Mouse (Mus musculus) lung, postnatal 25 days (tissue): ENCODE measurements around the gene Rfxap.

Experiments used
- DNase-seq: peaks from one replicate; pipeline ENCODE4 v3.0.0; 2022; ENCODE audit warnings: low spot score

Gene Rfxap

DNA sequence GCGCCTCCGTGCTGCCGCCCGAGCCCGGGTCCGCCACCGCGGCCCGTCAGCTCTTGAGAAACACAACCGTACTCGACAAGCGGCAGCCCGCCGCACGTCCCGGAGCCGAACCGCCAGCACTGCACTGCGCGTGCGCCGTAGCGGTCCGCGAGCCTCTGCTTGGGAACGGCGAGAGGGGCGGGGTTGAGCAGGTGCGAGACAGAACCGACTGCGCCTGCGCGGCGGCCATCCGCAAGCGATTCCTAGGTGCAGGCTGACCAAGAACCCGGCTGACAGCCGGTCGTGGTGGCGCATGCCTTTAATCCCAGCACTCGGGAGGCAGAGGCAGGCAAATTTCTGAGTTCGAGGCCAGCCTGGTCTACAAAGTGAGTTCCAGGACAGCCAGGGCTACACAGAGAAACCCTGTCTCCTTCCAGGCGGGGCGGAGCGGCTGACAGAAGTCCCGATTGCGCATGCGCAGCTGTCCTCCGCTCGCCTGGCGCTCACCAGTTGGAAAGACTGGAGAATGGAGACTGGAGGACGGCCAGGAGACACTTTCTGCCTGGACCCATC lies at the start of gene Rfxap:
Gene Rfxap (minus strand): TSS at position 126 of the 552 bp plus-strand sequence.
- peak; percentile 94 for DNase-seq

DNA sequence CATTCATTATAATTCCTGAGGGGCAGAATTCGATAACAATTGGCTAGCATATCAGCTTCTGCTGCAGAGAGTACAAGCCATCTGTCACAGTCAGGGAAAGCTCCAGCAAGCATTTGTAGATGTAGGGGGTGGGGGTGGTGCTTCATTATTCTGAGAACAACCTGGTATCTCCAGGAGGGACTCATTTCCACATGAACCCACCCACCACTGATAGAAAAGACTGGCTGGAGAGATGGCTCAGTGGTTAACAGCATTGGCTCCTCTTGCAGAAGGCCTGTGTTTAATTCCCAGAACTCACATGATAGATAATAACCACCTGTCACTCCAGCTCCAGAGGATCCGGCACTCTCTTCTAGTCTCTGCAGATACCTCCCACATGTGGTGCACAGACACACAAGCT lies 27.8 kb upstream of the Rfxap start:
- DNase-seq: no peak

DNA sequence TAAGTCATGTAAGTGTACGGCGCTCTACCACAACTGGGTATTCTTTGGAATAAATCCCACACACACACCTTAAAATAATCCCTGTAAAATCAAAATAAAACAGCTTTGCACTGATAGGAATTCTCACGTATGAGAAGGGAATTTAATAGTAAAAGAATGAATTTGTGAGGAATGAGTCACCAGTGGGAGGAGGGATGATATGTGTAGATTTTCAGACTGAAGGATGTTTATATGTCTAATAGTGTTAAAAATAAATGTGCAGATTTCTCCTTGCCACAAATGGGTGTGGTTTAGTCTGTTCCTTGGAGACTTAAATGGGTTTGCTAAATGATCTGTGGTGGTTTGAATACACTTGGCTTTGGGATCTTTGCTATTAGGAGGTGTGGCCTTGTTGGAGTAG lies 24.9 kb upstream of the Rfxap start:
- no peak for DNase-seq

DNA sequence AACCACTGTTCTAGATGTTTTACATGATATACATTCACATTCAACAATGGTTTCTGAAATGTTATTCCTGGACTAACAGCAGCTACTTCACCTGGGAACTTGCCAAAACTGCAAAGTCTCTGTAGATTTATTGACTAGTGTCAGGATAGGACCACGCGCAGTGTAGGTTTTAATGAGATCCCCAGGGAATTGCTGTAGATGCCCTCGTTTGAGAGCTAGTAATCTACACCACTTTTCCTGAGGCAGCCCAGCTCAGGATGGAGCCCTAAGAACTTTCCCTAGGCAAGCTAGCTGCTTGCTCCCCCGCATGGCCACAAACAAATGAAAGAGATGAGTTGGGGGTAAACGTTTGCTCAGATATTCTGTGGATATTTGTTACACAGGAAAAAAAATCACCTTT lies 14.9 kb upstream of the Rfxap start:
- no peak for DNase-seq

DNA sequence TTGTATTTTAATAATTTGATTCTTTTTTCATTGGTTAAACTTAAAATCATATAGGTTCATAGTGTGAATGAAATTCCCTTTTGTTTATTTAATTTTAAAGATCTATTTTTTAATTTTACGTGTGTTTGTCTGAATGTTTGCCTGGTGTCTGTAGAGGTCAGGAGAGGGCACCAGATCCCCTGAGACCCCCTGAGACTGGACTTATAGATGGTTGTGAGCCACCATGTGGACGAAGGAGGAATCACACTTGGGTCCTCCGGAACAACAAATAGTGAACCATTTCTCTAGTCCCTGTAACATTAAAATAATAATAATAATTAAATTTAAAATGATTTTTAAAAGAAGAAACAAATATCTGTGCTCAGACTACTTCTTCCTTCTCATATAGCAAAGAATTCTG lies 7.7 kb upstream of the Rfxap start:
- DNase-seq: no peak

DNA sequence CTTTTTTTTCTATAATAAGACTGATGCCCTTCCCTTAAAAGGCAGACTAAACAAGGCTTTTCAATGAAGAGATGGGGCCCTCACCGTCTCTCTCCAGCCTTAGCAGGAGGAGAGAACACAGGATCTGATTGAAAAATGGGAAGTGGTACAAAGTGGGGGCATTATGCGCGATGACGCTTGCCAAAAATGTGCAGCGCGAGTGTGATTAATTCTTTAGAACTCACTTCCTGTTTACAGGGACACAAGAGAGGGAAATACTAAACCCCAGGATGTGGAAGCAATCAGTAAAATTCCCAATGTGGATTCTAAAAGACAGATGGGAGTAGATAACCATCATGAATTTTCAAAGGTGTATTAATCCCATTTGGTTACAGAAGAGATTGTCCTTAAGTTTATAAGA lies 7.0 kb upstream of the Rfxap start:
- no peak for DNase-seq

DNA sequence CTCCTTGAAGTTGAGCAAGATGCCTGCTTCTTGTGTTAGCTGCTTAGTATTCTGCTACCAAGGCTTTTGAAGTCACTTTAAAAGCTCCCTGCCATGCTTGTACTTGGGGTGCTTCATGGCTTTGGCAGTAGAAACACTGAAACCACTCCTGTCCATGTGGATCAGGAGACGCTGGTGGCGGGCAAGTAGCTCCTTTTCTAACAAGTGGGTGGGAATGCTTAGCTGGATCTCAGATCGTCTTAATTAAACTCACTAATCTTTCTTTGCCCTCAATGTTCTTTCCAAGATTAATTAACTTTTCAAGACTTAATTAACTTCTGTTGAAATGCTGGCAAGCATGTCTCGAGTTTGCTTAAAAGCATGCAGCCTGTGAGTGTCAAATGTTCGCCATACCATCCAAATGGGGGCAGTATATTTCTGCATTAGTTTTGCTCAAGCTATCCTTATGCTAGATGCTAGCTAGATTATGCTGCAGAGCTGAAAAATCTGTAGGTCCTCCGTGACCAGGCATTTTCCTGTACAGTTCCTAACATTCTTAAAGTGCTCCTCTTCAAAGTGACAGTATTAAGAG lies 5.9 kb upstream of the Rfxap start:
- no peak for DNase-seq

DNA sequence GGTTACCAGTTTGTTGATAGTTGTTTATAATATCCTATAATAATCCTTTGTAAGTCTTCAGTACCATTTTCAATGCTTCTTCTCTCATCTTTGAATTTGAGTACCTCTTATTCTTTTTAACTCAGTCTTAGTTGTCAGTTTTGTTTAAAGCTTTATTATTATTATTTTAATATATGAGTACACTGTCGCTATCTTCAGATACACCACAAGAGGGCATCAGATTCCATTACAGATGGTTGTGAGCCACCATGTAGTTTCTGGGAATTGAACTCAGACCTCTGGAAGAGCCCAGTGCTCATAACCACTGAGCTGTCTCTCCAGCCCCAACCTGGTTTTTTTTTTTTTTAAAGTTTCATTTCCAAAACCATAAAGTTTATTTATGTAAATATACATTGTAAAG lies 4.0 kb upstream of the Rfxap start:
- no peak for DNase-seq

DNA sequence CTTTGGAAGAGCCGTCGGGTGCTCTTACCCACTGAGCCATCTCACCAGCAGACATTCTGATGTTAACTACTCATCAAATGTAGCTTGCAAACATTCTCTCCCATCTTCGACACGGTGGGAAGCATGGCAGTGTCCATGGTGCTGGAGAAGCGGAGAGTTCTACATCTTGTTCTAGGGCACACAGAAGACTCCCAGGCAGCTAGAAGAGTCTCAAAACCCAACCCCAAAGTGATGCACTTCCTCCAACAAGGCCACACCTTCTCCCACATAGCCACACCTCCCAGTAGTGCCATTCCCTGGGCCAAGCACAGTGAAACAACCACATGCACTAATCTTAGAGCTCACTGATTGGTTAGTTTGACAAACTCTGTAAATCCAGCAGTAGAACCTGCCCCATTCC lies 1.5 kb upstream of the Rfxap start:
- no peak for DNase-seq

DNA sequence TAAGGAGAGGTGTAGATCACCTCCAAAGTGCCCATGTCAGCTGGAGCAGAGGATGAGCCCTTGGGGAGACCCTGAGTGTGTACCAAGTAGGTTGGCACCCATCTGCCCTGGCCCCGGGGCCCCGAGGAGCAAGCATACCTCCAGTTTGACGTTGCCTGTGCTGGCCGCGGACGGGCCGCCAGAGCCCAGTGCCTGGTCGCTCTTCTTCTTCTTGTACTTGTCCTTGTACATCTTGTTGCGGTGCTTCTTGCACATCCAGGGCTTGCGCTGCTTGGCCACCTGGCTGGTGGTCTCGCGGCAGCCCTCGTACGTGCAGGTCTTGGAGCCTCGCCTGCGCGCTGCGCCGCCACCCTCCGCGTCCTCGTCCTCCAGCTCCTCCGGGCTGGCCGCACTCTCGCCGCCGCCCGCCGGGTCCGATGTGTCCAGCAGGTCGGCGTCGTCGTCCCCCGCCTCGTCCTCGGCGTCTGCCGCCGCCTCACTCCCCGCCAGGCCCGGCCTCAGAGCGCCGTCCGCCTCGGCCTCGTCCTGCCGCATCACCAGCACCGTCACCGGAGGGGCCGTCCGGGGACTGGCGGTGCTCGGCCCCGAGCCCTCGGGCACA lies 430 bp downstream of the Rfxap start:
- DNase-seq: no peak

DNA sequence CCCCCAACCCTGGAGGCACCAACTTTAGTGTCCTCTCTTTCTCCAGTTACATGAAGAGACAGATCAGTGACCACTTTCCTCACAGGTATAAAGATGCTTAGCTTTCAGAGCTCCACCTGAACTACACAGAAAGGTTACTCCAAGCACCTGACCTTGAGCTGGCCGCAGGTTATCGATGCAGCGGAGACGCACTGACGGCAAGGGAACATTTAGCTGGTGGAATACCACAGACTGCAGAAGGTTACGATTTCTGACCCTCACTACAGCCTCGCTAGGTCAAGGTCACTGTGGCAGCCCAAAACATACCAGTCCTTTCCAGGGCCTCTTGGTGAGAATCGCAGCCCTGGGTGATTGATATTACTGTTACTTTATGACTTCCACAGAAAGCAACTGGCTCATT lies 3.9 kb downstream of the Rfxap start:
- DNase-seq: no peak

DNA sequence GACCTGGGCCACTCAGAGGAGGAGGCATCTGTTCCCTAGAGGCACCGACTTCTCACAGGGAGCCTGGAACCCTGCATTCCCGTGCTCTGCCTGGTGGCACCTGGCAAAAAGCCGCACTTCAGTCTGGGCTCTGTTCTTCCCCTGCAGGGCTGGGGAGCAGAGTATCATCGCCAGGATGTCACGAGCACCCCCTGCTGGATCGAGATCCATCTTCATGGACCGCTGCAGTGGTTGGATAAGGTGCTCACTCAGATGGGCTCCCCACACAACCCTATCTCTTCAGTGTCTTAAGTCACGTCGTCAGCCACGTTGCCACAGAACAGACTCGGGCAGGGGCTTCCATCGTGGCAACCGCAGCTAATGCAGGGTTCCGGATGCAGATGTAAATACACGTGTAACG lies 10.4 kb downstream of the Rfxap start:
- peak; percentile 45 for DNase-seq

DNA sequence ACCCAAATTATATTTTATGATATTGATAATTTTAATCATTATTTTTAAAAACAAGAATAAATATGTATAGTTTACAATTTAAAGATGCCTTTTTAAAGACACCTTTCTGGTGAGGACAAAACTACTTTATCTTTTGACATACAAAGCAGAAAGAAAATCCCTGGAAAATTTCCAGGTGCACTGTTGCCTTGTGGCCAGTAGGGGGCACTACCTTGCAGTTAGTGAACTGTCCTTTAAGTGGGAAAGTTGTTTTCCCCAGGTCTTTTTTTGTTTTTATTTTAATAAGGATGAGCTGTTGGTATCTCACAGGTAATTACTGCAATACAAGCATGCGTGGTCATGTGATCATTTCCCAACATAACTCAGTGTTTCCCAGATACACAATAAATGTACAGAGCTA lies 11.8 kb downstream of the Rfxap start:
- DNase-seq: no peak

DNA sequence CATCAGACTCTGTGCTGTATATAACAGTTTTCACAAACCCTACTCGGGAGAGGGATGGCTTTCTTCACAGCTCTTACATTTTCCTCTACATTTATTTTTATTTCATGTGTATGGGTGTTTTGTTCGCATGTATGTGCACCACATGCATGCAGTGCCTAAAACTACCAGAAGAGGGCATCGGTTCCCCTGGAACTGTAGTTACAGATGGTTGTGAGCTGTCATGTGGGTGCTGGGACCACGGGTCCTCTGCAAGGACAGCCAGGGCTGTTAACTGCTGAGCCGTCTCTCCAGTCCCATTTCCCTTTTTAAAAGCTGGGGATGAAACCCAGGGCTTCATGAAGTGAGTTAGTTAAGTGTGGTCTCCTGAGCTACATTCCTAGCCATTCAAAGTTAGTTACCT lies 12.2 kb downstream of the Rfxap start:
- no peak for DNase-seq

DNA sequence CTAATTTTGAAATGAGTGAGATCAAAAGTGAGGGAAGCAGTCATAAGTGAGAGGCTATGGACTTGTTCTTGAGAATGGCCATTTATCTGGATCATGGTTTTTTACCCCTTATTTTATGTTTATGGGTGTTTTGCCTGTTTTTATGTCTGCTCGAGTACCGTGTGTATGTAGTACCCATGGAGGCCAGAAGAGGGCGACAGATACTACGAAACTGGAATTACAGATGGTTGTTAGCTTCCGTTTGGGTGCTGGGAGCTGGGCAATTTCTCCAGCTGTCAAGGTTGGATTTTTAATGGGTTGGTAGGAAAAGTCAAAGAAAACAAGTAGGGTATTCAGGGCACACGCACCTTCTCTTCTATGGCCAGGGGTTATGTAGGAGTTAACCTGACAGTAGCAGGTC lies 13.8 kb downstream of the Rfxap start:
- no peak for DNase-seq

DNA sequence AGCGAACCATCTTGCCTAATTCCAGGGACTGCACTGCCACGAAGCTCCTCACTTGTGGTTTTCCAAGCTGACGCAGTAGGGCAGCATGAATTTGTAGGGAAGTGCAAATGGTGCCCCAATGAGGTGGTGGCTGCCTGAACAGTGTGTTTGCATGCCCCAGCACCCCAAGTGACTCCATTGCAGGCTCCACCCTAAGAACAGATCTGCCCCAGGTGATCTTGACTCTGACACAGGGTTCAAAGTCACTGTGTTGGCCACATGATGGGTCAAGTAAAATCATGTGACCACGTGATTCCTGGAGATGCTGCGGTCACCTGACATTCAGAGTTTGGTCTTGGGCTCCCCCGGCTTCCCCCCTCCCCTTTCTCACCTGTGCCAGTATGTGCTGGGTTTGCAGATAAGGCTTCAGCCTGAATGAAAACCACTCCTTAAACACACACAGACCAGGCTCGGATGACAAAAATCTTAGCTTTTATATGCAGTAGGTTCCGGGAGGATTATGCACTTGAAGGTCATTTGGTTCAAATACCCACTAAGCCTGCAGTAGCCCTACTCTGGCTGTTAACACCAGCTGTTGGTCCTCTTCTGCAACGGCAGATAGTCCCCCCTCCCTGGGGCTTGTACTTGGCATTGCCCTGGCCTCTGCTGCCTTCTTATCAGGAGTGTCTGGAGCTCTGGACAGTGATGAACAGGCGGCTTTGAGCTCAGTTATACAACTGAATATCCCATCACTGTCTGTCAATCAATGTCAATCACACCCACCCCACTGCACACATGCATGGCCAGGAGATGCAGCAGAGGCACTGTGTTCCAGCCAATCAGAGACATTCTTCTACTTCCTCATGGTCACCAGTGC lies 15.5 kb downstream of the Rfxap start:
- no peak for DNase-seq

DNA sequence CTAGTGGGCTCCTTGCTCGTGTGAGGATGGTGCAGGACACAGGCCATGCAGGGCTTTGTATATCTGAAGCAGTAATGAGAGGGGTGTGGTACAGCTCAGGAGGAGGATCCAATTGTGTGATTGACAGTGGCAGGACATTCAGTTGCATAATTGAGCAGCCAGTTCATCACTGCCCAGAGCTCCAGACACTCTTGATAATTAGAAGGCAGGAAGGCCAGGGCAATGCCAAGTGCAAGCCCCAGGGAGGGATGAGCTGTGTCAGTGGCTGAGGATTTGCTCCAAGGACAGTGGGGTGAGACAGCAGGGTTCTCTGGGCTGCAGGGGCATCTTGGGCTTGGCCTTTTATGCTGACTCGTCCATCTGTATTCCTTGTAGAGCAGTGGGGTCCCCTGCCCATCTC lies 17.0 kb downstream of the Rfxap start:
- no peak for DNase-seq

DNA sequence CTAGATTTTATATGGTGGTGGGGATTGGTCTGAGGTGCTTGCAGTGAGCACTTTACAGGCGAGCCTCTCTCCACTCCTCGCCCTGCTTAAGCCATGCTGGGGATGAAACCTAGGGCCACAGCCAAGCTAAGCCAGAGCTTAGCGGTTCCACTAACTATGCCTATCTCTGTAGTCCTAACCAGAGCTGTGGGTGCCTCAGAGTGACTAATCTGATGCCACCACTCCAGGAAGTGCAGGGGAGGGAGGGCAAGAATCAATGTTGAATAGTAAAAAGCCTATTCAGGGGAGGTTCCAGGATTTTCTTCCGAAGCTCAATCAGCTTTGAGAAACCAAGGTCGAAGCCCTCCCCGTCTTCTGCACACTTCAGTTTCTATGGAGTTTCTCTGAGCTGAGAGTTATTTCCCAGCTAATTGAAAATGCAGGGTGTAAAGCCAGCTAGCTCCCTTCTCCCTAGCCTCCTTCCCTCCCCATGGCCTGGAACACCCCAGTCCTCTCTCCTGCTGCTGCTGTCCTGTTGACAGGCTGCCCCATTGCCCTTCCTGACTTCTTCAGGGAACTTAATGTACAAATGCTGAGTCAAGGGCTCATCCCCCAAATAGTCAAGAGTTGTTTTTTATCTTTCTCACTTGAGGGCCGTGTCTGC lies 31.5 kb downstream of the Rfxap start:
- no peak for DNase-seq

DNA sequence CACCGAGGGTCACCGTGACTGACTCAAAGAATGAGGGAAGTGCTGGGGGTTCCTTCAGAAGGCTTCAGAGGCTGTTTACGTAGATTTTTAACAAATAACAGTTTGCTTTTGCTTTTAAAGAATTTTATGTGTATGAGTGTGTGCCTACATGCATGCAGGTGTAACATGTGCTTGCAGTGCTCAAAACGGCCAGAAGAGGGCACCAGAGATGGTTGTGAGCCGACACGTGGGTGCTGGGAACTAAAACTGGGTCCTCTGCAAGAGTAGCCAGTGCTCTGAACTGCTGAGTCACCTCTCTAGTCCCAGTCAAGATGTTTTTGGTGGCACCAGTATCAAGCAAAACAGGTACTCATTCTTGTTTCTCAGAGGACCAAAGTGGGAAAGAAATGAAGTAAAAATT lies 34.0 kb downstream of the Rfxap start:
- no peak for DNase-seq

DNA sequence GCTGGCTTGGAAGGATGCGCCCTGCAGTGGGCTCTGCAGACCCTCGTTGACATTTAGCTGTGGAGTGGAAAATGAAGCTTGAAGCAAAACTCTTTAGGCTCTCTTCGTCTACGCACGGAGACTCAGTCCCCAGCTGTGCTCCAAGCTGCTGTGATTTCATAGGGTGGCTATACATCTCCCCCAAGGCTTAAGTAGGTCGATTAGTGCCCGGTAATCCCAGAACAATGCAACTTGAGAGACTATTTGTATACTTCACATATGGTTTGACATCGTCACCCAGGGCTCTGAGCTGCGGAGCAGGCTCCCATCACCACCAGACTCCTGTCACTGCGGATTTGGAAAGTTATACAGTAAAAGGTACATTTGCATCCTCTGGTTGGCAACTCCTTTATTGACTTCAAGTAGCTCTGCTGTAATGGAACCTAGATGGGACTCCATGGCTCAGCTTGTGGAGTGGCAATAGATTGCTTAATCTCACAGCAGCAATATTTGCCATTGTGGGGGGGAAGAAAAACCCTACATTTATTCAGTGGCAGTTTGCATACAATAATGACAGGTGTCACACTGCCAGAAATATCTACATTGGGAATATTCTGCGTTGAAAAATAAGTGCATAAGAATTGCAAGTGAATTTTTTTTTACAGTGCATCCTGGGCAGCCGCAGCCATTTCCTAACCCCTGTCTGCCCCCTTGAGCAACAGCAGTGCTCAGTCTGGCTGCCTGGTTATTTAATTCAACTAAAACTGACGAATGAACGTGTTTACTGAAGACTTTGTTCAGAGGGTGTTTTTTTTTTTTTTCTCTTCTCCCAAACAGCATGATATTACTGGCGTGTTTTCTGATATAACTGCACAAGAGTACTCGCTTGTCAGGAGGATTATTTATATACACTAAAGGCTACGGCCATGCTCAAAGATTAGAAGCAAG lies 38.0 kb downstream of the Rfxap start:
- DNase-seq: no peak

DNA sequence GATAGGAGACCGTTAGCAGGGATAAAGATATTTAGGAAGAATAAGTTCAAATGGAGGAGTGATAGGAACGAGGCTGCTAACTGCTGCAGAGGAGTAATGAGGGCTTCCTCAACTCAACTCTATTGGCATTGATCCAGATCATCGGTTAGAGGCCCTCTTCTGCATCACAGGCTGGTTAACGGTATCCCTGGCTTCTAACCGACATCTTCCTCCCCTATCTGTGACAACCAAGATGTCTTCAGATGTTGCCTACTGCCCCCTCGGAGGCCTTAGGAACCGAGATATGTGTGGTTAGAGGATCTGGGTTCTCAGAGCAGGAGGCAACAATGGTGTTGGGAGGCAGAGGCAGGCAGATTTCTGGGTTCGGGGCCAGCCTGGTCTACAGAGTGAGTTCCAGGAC lies 39.0 kb downstream of the Rfxap start:
- DNase-seq: no peak

DNA sequence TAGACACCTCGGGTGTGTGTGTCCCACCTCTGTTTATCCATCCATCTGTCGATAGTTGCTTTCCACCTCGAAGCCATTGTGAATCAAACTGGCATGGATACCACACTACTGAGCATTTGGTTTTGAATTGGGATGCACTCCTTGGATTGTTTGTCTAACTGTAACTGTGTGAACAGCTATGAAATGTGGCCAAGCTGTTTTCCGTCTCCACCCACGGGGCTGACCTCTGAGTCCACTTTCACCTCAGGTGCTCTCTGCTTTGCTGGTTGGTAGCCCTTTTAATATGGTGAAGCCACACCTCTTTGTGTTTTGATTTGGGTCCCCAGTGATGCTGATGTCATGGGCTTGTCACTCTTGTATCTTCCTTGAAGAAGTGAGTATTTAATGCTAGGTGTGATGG lies 40.8 kb downstream of the Rfxap start:
- DNase-seq: no peak
